Mouse (Mus musculus) hindbrain, embryonic 13.5 days (tissue): ENCODE results near the gene Plaur. TPM values are rescaled to one million over a fixed set of nuclear protein-coding genes. Genes with fewer than 3 reads are reported as not detected.
A peak's percentile ranks its signal among the peaks of the same experiment; 100 is the strongest.
"Not testable (repeated sequence)": the region's sequence is repeated elsewhere in the genome, so short reads cannot be mapped to it uniquely, and the experiment has no call there.

Source experiments
- ATAC-seq: fragments of 200-750 bp; cut with Nextera tagmentation; 2 replicates; pipeline ENCODE4 v1.8.0; 2017; ENCODE audit warnings: moderate TSS enrichment; ENCODE audit not compliant: low FRiP score
- H3K27ac ChIP-seq: fragments of 300-500 bp; sonication (generic); 2 replicates; pipeline ENCODE4 v1.5.1; 2015; ENCODE audit warnings: inconsistent platforms, mild to moderate bottlenecking, moderate library complexity
- H3K27me3 ChIP-seq: fragments of 300-500 bp; sonication (generic); 2 replicates; pipeline ENCODE4 v1.6.1; 2015; ENCODE audit warnings: mild to moderate bottlenecking, inconsistent platforms
- H3K36me3 ChIP-seq: fragments of 300-500 bp; sonication (generic); 2 replicates; pipeline ENCODE4 v1.6.1; 2015; ENCODE audit warnings: mild to moderate bottlenecking, inconsistent platforms
- H3K4me1 ChIP-seq: fragments of 300-500 bp; sonication (generic); replicated peaks from 2 replicates; pipeline ENCODE4 v1.6.1; 2015; ENCODE audit warnings: inconsistent platforms
- H3K4me2 ChIP-seq: fragments of 300-500 bp; sonication (generic); 2 replicates; pipeline ENCODE4 v1.6.1; 2015; ENCODE audit warnings: inconsistent platforms, mild to moderate bottlenecking, moderate library complexity
- H3K4me3 ChIP-seq: fragments of 300-500 bp; sonication (generic); 2 replicates; pipeline ENCODE4 v1.5.1; 2015; ENCODE audit warnings: mild to moderate bottlenecking, inconsistent platforms
- H3K9ac ChIP-seq: fragments of 300-500 bp; sonication (generic); 2 replicates; pipeline ENCODE4 v1.6.1; 2015; ENCODE audit warnings: mild to moderate bottlenecking, inconsistent platforms
- H3K9me3 ChIP-seq: fragments of 300-500 bp; sonication (generic); 2 replicates; pipeline ENCODE4 v1.6.1; 2016; ENCODE audit warnings: inconsistent platforms
- WGBS: fragments of 180-500 bp; shearing (Covaris S2); methylation state at CpG from one replicate; pipeline ENCODE4 v1.1.7; 2015; 5-methylcytosine and 5-hydroxymethylcytosine counted together
- polyA plus RNA-seq: library from polyadenylated mRNA; unstranded; fragments of >200 nt; fragmentation: Nextera tagmentation; extraction: Ambion mirVana; gene quantifications from 2 replicates; pipeline ENCODE4 v1.2.1, GENCODE M21; 2015

Gene Plaur
- polyA plus RNA-seq, 1 experiment from 2014 or later = 1.6 TPM

GRCm38 (mm10) chr7:24504868-24505267 lies 42.6 kb downstream of the Plaur start:
- Histone ChIP-seq H3K27ac (peak overlapping the region; percentile 100), H3K9ac (peak overlapping the region; percentile 51; the same call in 1 of the 2 replicates), H3K36me3 (peaks cover 39% of the 10 kb centered on the region), H3K4me3 (no peak overlapping the region), H3K9me3 (no peaks in the 10 kb centered on the region), H3K4me2 (no peak overlapping the region; the same call in 1 of the 2 replicates), H3K27me3 (no peaks in the 10 kb centered on the region), H3K4me1 (peaks cover 54% of the 10 kb centered on the region)
- no peak for ATAC-seq
- 16% methylated on average over 4 of the region's 4 CpGs for WGBS

GRCm38 (mm10) chr7:24505447-24506064 lies 43.3 kb downstream of the Plaur start:
- H3K36me3 ChIP-seq = peaks cover 33% of the 10 kb centered on the region
- peaks cover 56% of the 10 kb centered on the region for H3K4me1 ChIP-seq
- H3K4me2 ChIP-seq = peak overlapping the region; percentile 69
- no peak for ATAC-seq
- peak overlapping the region; percentile 100 for H3K27ac ChIP-seq
- H3K9me3 ChIP-seq = no peaks in the 10 kb centered on the region
- peak overlapping the region; percentile 61 for H3K4me3 ChIP-seq
- H3K9ac ChIP-seq = peak overlapping the region; percentile 90
- 11% methylated on average over 15 of the region's 15 CpGs for WGBS
- no peaks in the 10 kb centered on the region for H3K27me3 ChIP-seq

- peaks cover 33% of the 10 kb centered on the region for H3K36me3 ChIP-seq
- no peak for ATAC-seq
- WGBS = 12% methylated on average over 3 of the region's 3 CpGs
- H3K27me3 ChIP-seq = no peaks in the 10 kb centered on the region
- peak overlapping the region; percentile 100 for H3K27ac ChIP-seq
- H3K9ac ChIP-seq = peak overlapping the region; percentile 90
- H3K9me3 ChIP-seq = no peaks in the 10 kb centered on the region
- H3K4me3 ChIP-seq = peak overlapping the region; percentile 61
- peak overlapping the region; percentile 69 for H3K4me2 ChIP-seq
- peaks cover 60% of the 10 kb centered on the region for H3K4me1 ChIP-seq
These were observed 43.8 kb downstream of the Plaur start for GRCm38 (mm10) chr7:24506065-24506459.

- Histone ChIP-seq H3K27me3 (no peaks in the 10 kb centered on the region), H3K9me3 (no peaks in the 10 kb centered on the region), H3K27ac (peak overlapping the region; percentile 100), H3K4me2 (peak overlapping the region; percentile 69), H3K9ac (peak overlapping the region; percentile 90), H3K4me3 (peak overlapping the region; percentile 61), H3K4me1 (peaks cover 64% of the 10 kb centered on the region), H3K36me3 (peaks cover 33% of the 10 kb centered on the region)
- ATAC-seq = no peak
- WGBS = 0% methylated on average over 12 of the region's 12 CpGs
These were observed 44.2 kb downstream of the Plaur start for GRCm38 (mm10) chr7:24506476-24506837.

- Histone ChIP-seq H3K4me1 (peaks cover 70% of the 10 kb centered on the region), H3K4me2 (peak within 1 kb of the TSS; percentile 69), H3K27me3 (no peaks in the 10 kb centered on the region), H3K36me3 (peaks cover 33% of the 10 kb centered on the region), H3K4me3 (peak within 1 kb of the TSS; percentile 61), H3K9ac (peak within 1 kb of the TSS; percentile 90), H3K9me3 (no peaks in the 10 kb centered on the region), H3K27ac (peak within 1 kb of the TSS; percentile 100)
- peak; percentile 92 for ATAC-seq
- under 1% methylated on average over 84 of the region's 84 CpGs for WGBS
These were observed 44.8 kb downstream of the Plaur start, which contains the start of gene Zfp428 for GRCm38 (mm10) chr7:24506838-24507725. Zfp428 (plus strand) TSS chr7:24507006.

GRCm38 (mm10) chr7:24507726-24508114 lies 45.4 kb downstream of the Plaur start:
- H3K4me3 ChIP-seq = peak overlapping the region; percentile 61
- 2% methylated on average over 20 of the region's 20 CpGs for WGBS
- peak; percentile 8; the same call in 1 of the 2 replicates for ATAC-seq
- peaks cover 33% of the 10 kb centered on the region for H3K36me3 ChIP-seq
- H3K27ac ChIP-seq = peak overlapping the region; percentile 100
- H3K4me1 ChIP-seq = peaks cover 75% of the 10 kb centered on the region
- H3K9me3 ChIP-seq = no peaks in the 10 kb centered on the region
- peak overlapping the region; percentile 69 for H3K4me2 ChIP-seq
- no peaks in the 10 kb centered on the region for H3K27me3 ChIP-seq
- peak overlapping the region; percentile 90 for H3K9ac ChIP-seq

- H3K27me3 ChIP-seq = no peaks in the 10 kb centered on the region
- H3K27ac ChIP-seq = no peak within 1 kb of the TSS
- no peak for ATAC-seq
- peaks cover 49% of the 10 kb centered on the region for H3K4me1 ChIP-seq
- no peak within 1 kb of the TSS for H3K4me2 ChIP-seq
- WGBS = 95% methylated on average over 7 of the region's 7 CpGs
- H3K4me3 ChIP-seq = no peak within 1 kb of the TSS
- H3K36me3 ChIP-seq = peaks cover 63% of the 10 kb centered on the region
- H3K9ac ChIP-seq = peak within 1 kb of the TSS; percentile 2; the same call in 1 of the 2 replicates
- no peaks in the 10 kb centered on the region for H3K9me3 ChIP-seq
These were observed 50.1 kb downstream of the Plaur start, which contains the start of gene AC161166.1 for GRCm38 (mm10) chr7:24512355-24512754. AC161166.1 (minus strand) TSS chr7:24512455.

GRCm38 (mm10) chr7:24516319-24516718 lies 54.0 kb downstream of the Plaur start:
- Histone ChIP-seq H3K4me1 (peaks cover 19% of the 10 kb centered on the region), H3K36me3 (peaks cover 73% of the 10 kb centered on the region)
- H3K4me2 ChIP-seq, H3K9me3 ChIP-seq, H3K9ac ChIP-seq, ATAC-seq, H3K27me3 ChIP-seq, H3K27ac ChIP-seq, H3K4me3 ChIP-seq: not testable (repeated sequence)
- WGBS = 65% methylated on average over 8 of the region's 8 CpGs

- Histone ChIP-seq H3K9ac (no peak overlapping the region), H3K9me3 (no peaks in the 10 kb centered on the region), H3K4me2 (no peak overlapping the region), H3K36me3 (peaks cover 68% of the 10 kb centered on the region), H3K4me3 (no peak overlapping the region), H3K27ac (0 out of 2 replicates have a peak overlapping the region, but pooled peaks have one; percentile 44), H3K27me3 (no peaks in the 10 kb centered on the region), H3K4me1 (peaks cover 12% of the 10 kb centered on the region)
- 41% methylated on average over 5 of the region's 5 CpGs for WGBS
- no peak for ATAC-seq
These were observed 54.8 kb downstream of the Plaur start for GRCm38 (mm10) chr7:24517077-24517476.

- H3K4me1 ChIP-seq = peaks cover 7% of the 10 kb centered on the region; the same call in 1 of the 2 replicates
These were observed 55.4 kb downstream of the Plaur start for GRCm38 (mm10) chr7:24517654-24518053.

GRCm38 (mm10) chr7:24519130-24519529 lies 56.8 kb downstream of the Plaur start:
- Histone ChIP-seq H3K4me3 (no peak overlapping the region), H3K27ac (no peak overlapping the region), H3K27me3 (peaks cover 6% of the 10 kb centered on the region; the same call in 1 of the 2 replicates), H3K4me1 (peaks cover 4% of the 10 kb centered on the region; the same call in 1 of the 2 replicates), H3K9me3 (no peaks in the 10 kb centered on the region), H3K36me3 (peaks cover 48% of the 10 kb centered on the region), H3K4me2 (no peak overlapping the region), H3K9ac (no peak overlapping the region)
- 40% methylated on average over 3 of the region's 3 CpGs for WGBS
- no peak for ATAC-seq

More at GRCm38 (mm10) chr7:24517654-24518053, 55.4 kb downstream of the Plaur start:
- WGBS = 43% methylated on average over 6 of the region's 6 CpGs
- peaks cover 62% of the 10 kb centered on the region for H3K36me3 ChIP-seq
- no peaks in the 10 kb centered on the region for H3K27me3 ChIP-seq
- peak overlapping the region; percentile 72 for H3K27ac ChIP-seq
- no peaks in the 10 kb centered on the region for H3K9me3 ChIP-seq
- H3K9ac ChIP-seq = peak overlapping the region; percentile 51; the same call in 1 of the 2 replicates
- H3K4me3 ChIP-seq = no peak overlapping the region
- ATAC-seq = no peak
- H3K4me2 ChIP-seq = no peak overlapping the region

- H3K36me3 ChIP-seq = peaks cover 39% of the 10 kb centered on the region
- not testable (repeated sequence) for ATAC-seq, H3K4me3 ChIP-seq, H3K9me3 ChIP-seq, H3K9ac ChIP-seq, H3K27me3 ChIP-seq, H3K4me2 ChIP-seq, H3K4me1 ChIP-seq, H3K27ac ChIP-seq
- WGBS = 85% methylated on average over 10 of the region's 10 CpGs
These were observed 57.8 kb downstream of the Plaur start for GRCm38 (mm10) chr7:24520054-24520453.
